Mouse (Mus musculus) hindbrain, embryonic 10.5 days (tissue): ENCODE results near the gene Tmem140. TPM values are rescaled to one million over a fixed set of nuclear protein-coding genes. Genes with fewer than 3 reads are reported as not detected.
A peak's percentile ranks its signal among the peaks of the same experiment; 100 is the strongest.

Experiments used
- DNase-seq: peaks from one replicate; pipeline ENCODE4 v3.0.0-alpha.2; 2017; ENCODE audit warnings: low spot score
- H3K27ac ChIP-seq: fragments of 300-500 bp; sonication (generic); 2 replicates; pipeline ENCODE4 v1.5.1; 2016; ENCODE audit warnings: mild to moderate bottlenecking, moderate library complexity
- H3K27me3 ChIP-seq: fragments of 300-500 bp; sonication (generic); 2 replicates; pipeline ENCODE4 v1.6.1; 2016; ENCODE audit warnings: mild to moderate bottlenecking; ENCODE audit not compliant: poor library complexity, insufficient read depth, severe bottlenecking
- H3K36me3 ChIP-seq: fragments of 300-500 bp; sonication (generic); 2 replicates; pipeline ENCODE4 v1.6.1; 2016; ENCODE audit warnings: mild to moderate bottlenecking, moderate library complexity
- H3K4me1 ChIP-seq: fragments of 300-500 bp; sonication (generic); replicated peaks from 2 replicates; pipeline ENCODE4 v1.6.1; 2016; ENCODE audit warnings: mild to moderate bottlenecking
- H3K4me3 ChIP-seq: fragments of 300-500 bp; sonication (generic); 2 replicates; pipeline ENCODE4 v1.5.1; 2016; ENCODE audit warnings: mild to moderate bottlenecking, moderate library complexity
- H3K9me3 ChIP-seq: fragments of 300-500 bp; sonication (generic); 2 replicates; pipeline ENCODE4 v1.6.1; 2016; ENCODE audit warnings: mild to moderate bottlenecking, moderate library complexity
- WGBS: fragments of 180-500 bp; shearing (Covaris S2); methylation state at CpG from one replicate; pipeline ENCODE4 v1.1.7; 2016; 5-methylcytosine and 5-hydroxymethylcytosine counted together
- polyA plus RNA-seq: library from polyadenylated mRNA; unstranded; fragments of >200 nt; fragmentation: Nextera tagmentation; extraction: Ambion mirVana; gene quantifications from 2 replicates; pipeline ENCODE4 v1.2.1, GENCODE M21; 2016

Gene Tmem140
- polyA plus RNA-seq, 1 experiment from 2014 or later, result 1.9 TPM

GRCm38 (mm10) chr6:34906125-34906524 is 43.2 kb downstream of the Tmem140 start:
- Histone ChIP-seq H3K27ac (no peak overlapping the region), H3K27me3 (no peaks in the 10 kb centered on the region), H3K9me3 (no peaks in the 10 kb centered on the region), H3K4me3 (no peak overlapping the region), H3K4me1 (peaks cover 31% of the 10 kb centered on the region), H3K36me3 (peaks cover 78% of the 10 kb centered on the region)
- no peak for DNase-seq
- WGBS, result 87% methylated on average over 2 of the region's 2 CpGs

DNA sequence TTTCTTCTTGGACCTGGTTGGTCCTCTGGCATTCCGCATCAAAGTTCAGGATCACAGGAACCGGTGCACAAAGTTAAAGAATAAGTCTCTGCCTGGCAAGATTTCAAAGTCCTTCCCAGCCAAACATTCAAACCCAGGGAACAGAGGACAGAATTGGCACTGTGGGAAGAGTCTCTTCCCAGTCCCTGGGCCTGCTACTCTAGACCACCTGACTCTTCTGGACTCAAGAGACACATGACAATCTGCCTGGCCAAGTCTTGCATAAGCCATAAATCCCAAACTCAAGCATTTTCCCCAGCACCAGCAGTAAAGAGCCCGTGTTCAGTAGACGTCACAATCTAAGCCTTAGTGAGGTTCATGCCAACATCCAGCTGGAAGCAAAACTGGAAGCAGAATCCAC is 43.7 kb downstream of the Tmem140 start:
- Histone ChIP-seq H3K36me3 (peaks cover 73% of the 10 kb centered on the region), H3K4me1 (peaks cover 31% of the 10 kb centered on the region), H3K9me3 (no peaks in the 10 kb centered on the region), H3K27ac (no peak overlapping the region), H3K27me3 (no peaks in the 10 kb centered on the region), H3K4me3 (no peak overlapping the region)
- WGBS, result 92% methylated on average over 4 of the region's 4 CpGs
- DNase-seq, result no peak

DNA sequence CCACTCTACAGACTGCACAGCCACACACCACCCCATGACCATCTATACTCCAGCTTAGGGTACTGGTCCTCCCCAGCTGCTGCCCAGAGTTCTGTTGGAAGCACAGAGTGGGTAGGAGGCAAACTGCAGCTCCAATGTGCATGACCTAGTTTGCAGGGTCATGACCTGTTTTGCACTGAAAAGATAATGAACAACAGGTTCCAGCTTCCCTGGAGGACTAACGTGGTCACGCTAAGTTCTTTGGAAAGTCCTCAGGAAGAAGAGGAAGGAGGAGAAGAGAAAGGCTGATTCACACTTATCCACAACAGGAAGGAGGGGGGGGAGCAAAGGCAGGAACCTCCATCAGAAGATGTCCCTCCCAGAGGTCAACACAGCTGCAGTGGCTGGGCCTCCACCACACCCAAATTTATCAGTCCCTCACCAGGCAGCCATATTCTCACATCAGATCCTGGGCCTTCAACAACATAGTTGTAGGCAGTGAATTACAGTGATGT is 44.2 kb downstream of the Tmem140 start:
- Histone ChIP-seq H3K27me3 (no peaks in the 10 kb centered on the region), H3K9me3 (no peaks in the 10 kb centered on the region), H3K36me3 (peaks cover 68% of the 10 kb centered on the region), H3K4me3 (no peak overlapping the region), H3K4me1 (peaks cover 28% of the 10 kb centered on the region), H3K27ac (no peak overlapping the region)
- WGBS, result 45% methylated on average over 2 of the region's 2 CpGs
- DNase-seq, result no peak

DNA sequence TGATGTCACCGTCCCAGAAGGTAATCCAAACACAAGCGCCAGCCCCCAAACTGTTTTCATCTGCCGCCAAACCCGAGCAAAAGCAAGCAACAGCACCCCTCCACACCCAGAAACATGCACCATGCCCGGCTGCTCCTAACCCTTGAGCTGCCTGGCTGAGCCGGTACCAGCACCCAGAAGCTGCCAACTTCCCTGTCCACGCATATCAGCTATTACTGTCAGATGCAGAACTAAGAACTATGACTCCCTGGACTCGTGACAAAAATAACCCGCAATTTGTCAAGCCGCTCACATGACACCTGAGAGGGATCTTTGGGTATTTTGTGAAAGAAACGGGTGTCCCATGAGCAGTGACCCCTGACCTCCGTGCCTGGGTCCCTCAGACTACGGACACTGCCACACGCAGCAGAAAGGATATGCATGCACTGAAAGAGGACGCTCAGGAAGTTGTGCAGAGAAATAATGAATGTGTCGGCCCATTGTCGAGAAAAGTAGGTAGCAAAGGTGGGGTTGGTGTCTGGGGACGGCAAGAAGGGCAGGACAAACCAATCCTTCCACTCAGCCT is 44.8 kb downstream of the Tmem140 start:
- peaks cover 22% of the 10 kb centered on the region for H3K4me1 ChIP-seq
- DNase-seq, result no peak
- peaks cover 62% of the 10 kb centered on the region for H3K36me3 ChIP-seq
- no peaks in the 10 kb centered on the region for H3K9me3 ChIP-seq
- H3K27me3 ChIP-seq, result no peaks in the 10 kb centered on the region
- WGBS, result 88% methylated on average over 18 of the region's 18 CpGs
- no peak overlapping the region for H3K4me3 ChIP-seq
- no peak overlapping the region for H3K27ac ChIP-seq

DNA sequence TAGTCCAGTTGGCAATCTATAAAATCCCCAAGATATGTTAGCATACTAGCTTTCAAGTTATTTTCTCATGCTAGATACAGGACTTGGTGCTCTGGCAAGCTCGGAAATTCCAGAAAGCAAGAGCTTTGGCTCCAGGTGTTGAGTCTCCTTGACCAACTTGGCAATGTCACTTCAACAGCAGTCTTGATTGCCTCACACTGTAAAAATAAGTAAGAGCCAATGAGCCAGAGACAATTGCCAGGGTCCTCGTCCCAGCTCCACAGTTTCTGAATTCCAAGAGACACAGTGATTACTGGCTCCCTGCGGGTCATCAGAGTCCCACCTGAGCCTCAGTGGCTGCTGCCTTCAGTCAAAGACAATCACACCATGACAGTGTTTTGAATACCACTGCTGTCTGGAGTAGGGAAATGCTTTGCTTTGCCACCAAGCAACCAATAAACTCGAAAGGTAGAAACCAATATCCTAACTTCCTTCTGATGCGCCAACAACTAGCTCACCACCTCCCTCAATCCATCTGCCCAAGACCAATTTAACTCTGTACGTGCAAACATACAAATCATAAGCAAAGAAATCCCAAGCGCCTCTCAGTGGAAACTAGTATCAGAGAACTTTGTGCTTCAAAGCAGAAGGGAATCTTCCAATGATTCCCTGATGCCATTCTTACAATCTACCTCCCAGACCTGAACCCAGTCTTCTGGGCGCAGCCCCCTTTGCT is 46.8 kb downstream of the Tmem140 start:
- Histone ChIP-seq H3K27me3 (no peaks in the 10 kb centered on the region), H3K4me3 (peak overlapping the region; percentile 78), H3K27ac (peak overlapping the region; percentile 92), H3K4me1 (peaks cover 20% of the 10 kb centered on the region), H3K36me3 (peaks cover 43% of the 10 kb centered on the region), H3K9me3 (no peaks in the 10 kb centered on the region)
- 57% methylated on average over 8 of the region's 8 CpGs for WGBS
- DNase-seq, result no peak

DNA sequence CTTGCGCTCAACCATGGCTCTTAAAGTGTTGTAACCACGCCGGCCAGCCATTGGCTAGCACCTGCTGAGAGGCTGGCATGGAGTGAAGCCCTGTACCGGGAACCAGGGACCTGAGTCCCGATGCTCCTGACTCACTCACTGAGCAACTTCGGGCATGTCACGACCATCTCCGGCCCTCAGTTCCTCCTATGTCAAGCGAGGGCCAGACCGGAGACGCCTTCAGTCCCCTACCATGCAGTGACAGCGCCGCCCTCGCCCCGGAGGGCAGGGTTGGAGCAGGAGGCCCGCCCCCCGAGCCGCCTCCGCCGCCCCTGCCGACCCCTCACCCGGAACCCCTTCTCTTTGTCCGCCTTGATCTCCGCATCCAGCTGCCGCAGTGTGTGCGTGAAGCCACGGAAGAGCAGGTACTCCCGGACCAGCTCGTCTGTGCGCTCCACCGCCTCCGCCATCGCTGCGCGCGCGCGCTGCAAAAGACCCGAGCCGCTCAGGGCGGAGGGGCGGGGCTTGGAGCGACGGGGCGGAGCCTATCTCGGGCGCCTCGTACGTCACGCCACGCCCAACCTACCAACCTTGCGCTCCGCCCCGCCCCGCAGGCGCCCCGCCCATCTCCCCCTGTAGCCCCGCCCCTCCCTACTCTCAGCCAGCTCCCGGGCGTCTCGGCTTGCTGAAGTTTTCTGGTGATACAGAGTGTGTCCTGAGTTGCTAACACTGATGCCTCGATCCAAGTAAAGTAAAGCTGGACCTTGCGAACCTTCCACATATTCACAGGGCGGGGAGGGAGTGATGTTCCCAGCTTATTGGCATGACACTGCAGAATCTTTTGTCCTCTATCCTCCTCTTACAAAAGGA is 47.6 kb downstream of the Tmem140 start, which contains the start of gene Wdr91:
Wdr91 (minus strand) TSS at position 506 of the 849 bp plus-strand sequence.
- H3K36me3 ChIP-seq, result peaks cover 34% of the 10 kb centered on the region
- under 1% methylated on average over 64 of the region's 64 CpGs for WGBS
- H3K9me3 ChIP-seq, result no peaks in the 10 kb centered on the region
- DNase-seq, result peak; percentile 97
- peak within 1 kb of the TSS; percentile 78 for H3K4me3 ChIP-seq
- H3K27ac ChIP-seq, result peak within 1 kb of the TSS; percentile 92
- no peaks in the 10 kb centered on the region for H3K27me3 ChIP-seq
- H3K4me1 ChIP-seq, result peaks cover 20% of the 10 kb centered on the region

GRCm38 (mm10) chr6:34913341-34914040 is 50.5 kb downstream of the Tmem140 start:
- peaks cover 15% of the 10 kb centered on the region for H3K4me1 ChIP-seq
- DNase-seq, result no peak
- peaks cover 6% of the 10 kb centered on the region; the same call in 1 of the 2 replicates for H3K36me3 ChIP-seq
- no peaks in the 10 kb centered on the region for H3K9me3 ChIP-seq
- no peak overlapping the region for H3K27ac ChIP-seq
- H3K27me3 ChIP-seq, result no peaks in the 10 kb centered on the region
- H3K4me3 ChIP-seq, result no peak overlapping the region
- 87% methylated on average over 13 of the region's 13 CpGs for WGBS

DNA sequence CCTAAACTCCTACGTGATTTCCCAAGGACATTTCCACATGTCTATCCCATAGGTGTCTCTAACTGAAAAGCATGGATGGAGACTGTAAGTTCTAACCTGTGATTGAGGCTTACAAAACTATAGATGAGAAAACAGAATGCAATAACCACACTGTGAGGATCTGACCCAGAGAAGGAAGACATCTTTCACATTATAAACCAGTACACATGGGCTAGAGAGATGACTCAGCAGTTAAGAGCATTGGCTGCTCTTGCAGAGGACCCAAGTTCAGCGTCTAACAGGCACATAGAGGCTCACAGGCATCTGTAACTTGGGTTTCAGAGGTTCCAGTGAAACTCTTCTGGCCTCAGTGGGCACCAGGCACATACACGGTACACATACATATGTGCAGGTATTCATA is 51.5 kb downstream of the Tmem140 start:
- DNase-seq, result no peak
- H3K27me3 ChIP-seq, result no peaks in the 10 kb centered on the region
- peaks cover 16% of the 10 kb centered on the region for H3K4me1 ChIP-seq
- no peak overlapping the region for H3K4me3 ChIP-seq
- no peak overlapping the region for H3K27ac ChIP-seq
- H3K9me3 ChIP-seq, result no peaks in the 10 kb centered on the region
- WGBS, result 91% methylated on average over 3 of the region's 3 CpGs
- H3K36me3 ChIP-seq, result no peaks in the 10 kb centered on the region

DNA sequence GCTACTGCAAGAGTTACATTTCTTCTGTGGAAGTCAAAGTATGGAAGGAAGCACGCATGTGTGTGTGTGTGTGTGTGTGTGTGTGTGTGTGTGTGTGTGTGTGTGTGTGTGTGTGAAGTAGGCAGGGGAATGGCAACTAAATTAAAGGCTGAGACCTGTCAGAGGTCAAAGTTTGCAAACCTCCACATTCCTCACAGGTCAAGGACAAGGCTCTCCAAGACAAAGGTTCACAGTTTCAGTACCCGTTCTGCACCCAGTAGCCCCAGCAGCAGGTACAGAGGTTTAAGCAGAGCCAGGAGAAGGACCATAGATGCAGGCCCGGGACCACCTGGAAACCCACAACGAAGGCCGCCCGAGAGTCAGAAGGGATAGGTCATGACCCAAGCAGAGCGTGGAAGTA is 56.2 kb downstream of the Tmem140 start:
- no peak overlapping the region for H3K27ac ChIP-seq
- no peaks in the 10 kb centered on the region for H3K9me3 ChIP-seq
- DNase-seq, result no peak
- H3K36me3 ChIP-seq, result no peaks in the 10 kb centered on the region
- no peaks in the 10 kb centered on the region for H3K27me3 ChIP-seq
- H3K4me1 ChIP-seq, result peaks cover 4% of the 10 kb centered on the region; the same call in 1 of the 2 replicates
- H3K4me3 ChIP-seq, result no peak overlapping the region
- WGBS, result 77% methylated on average over 7 of the region's 7 CpGs

DNA sequence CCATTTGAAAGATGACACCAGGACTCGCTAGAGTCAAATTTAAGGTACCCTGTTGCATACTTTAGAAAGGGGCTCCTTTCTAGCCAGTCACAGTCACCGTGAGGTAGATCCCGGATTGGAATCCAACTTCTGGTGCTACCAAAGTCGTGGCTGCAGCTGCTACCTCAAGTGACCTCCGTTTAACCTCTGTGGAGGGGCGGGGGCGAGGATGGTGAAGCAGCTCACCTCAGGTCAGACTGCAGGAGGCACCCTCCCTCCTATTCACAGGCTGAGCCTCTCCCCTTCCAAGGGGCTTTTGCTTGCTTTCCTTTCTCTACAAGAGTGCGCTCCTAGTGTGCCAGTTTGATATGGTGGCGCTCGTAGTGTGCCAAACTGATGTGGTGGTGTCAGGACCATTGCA is 57.0 kb downstream of the Tmem140 start, which contains the start of gene Stra8:
Stra8 (plus strand) TSS at position 208 of the 400 bp plus-strand sequence.
- DNase-seq, result no peak
- H3K4me1 ChIP-seq, result peaks cover 4% of the 10 kb centered on the region; the same call in 1 of the 2 replicates

GRCm38 (mm10) chr6:34920631-34921030 is 57.7 kb downstream of the Tmem140 start:
- H3K4me3 ChIP-seq, result no peak overlapping the region
- no peak for DNase-seq
- 93% methylated on average over 12 of the region's 12 CpGs for WGBS
- no peaks in the 10 kb centered on the region for H3K36me3 ChIP-seq
- no peaks in the 10 kb centered on the region for H3K9me3 ChIP-seq
- peaks cover 4% of the 10 kb centered on the region; the same call in 1 of the 2 replicates for H3K4me1 ChIP-seq
- no peak overlapping the region for H3K27ac ChIP-seq
- no peaks in the 10 kb centered on the region for H3K27me3 ChIP-seq

More for the DNA sequence above, 57.0 kb downstream of the Tmem140 start, which contains the start of gene Stra8:
- no peaks in the 10 kb centered on the region for H3K9me3 ChIP-seq
- H3K27me3 ChIP-seq, result no peaks in the 10 kb centered on the region
- 50% methylated on average over 10 of the region's 10 CpGs for WGBS
- H3K27ac ChIP-seq, result no peak within 1 kb of the TSS
- H3K36me3 ChIP-seq, result no peaks in the 10 kb centered on the region
- no peak within 1 kb of the TSS for H3K4me3 ChIP-seq

GRCm38 (mm10) chr6:34921941-34922340 is 59.0 kb downstream of the Tmem140 start:
- DNase-seq, result peak; percentile 44
- 63% methylated on average over 14 of the region's 14 CpGs for WGBS
- Histone ChIP-seq H3K36me3 (no peaks in the 10 kb centered on the region), H3K9me3 (no peaks in the 10 kb centered on the region), H3K4me1 (peaks cover 4% of the 10 kb centered on the region; the same call in 1 of the 2 replicates), H3K27ac (no peak overlapping the region), H3K27me3 (no peaks in the 10 kb centered on the region), H3K4me3 (no peak overlapping the region)
